8 mouse cellular contexts compared by ENCODE assay signal in genomic region chr6:24662483-24662882, GRCm38 (mm10). TPM values are rescaled to one million over a fixed set of nuclear protein-coding genes. Genes with fewer than 3 reads are reported as not detected.
A peak's percentile ranks its signal among the peaks of the same experiment; 100 is the strongest.
DNase-seq lines count a peak whose midpoint lies in the region; ATAC-seq and TF ChIP-seq lines count a peak whose summit lies in the region.
"Had no signal": no experiment of that assay in that cellular context is flagged by ENCODE, and none has a peak within 500 bp of the region (broad histone marks: within the 10 kb centered on the region; RNA-seq: fewer than 3 reads in every experiment).

No protein-coding gene starts in this region.

- no peak for ATAC-seq in kidney, embryonic 16.5 days (ENCODE audit: low FRiP score, low TSS enrichment)
- ATAC-seq in hindbrain, embryonic 12.5 days (ENCODE audit: low FRiP score) = no peak
- ATAC-seq in midbrain, embryonic 16.5 days = no peak

- H3K9ac ChIP-seq in kidney, embryonic 16.5 days (replicated peaks; ENCODE audit: low read length) = no peak overlapping the region
- 0 out of 2 replicates have a peak overlapping the region, but pooled peaks have one; percentile 23 for H3K9ac ChIP-seq in hindbrain, embryonic 12.5 days
- H3K9ac ChIP-seq in midbrain, embryonic 16.5 days (ENCODE audit: low read depth, low read length) = no peak overlapping the region

- H3K9me3 ChIP-seq in kidney, embryonic 16.5 days (ENCODE audit: low read length) = no peaks in the 10 kb centered on the region
- no peaks in the 10 kb centered on the region for H3K9me3 ChIP-seq in hindbrain, embryonic 12.5 days (replicated peaks)
- no peaks in the 10 kb centered on the region for H3K9me3 ChIP-seq in midbrain, embryonic 16.5 days (replicated peaks; ENCODE audit: control insufficient read depth, low read length, poor library complexity, severe bottlenecking)
- H3K9me3 ChIP-seq: limb, embryonic 15.5 days had no signal

- no peaks in the 10 kb centered on the region for H3K36me3 ChIP-seq in kidney, embryonic 16.5 days (ENCODE audit: insufficient read depth, low read length)
- no peaks in the 10 kb centered on the region for H3K36me3 ChIP-seq in hindbrain, embryonic 12.5 days
- H3K36me3 ChIP-seq in midbrain, embryonic 16.5 days (ENCODE audit: control insufficient read depth, insufficient read depth, low read length) = no peaks in the 10 kb centered on the region
- H3K36me3 ChIP-seq: limb, embryonic 15.5 days had no signal

- H3K4me1 ChIP-seq in kidney, embryonic 16.5 days (ENCODE audit: insufficient read depth, low read length) = peaks cover 15% of the 10 kb centered on the region
- peaks cover 6% of the 10 kb centered on the region; the same call in 1 of the 2 replicates for H3K4me1 ChIP-seq in cortical plate, adult 2 months (ENCODE audit: control insufficient read depth, insufficient read depth, low read length)
- peaks cover 12% of the 10 kb centered on the region for H3K4me1 ChIP-seq in hindbrain, embryonic 12.5 days
- H3K4me1 ChIP-seq in midbrain, embryonic 16.5 days (ENCODE audit: control insufficient read depth, insufficient read depth, low read length) = peaks cover 17% of the 10 kb centered on the region

- TF ChIP-seq CTCF in cortical plate, adult 2 months (IDR thresholded peaks at IDR 0.05; ENCODE audit: extremely low read depth, insufficient read depth, low read length) = no peak

- H3K27me3 ChIP-seq in kidney, embryonic 16.5 days (ENCODE audit: insufficient read depth, low read length) = no peaks in the 10 kb centered on the region
- H3K27me3 ChIP-seq in hindbrain, embryonic 12.5 days = no peaks in the 10 kb centered on the region
- H3K27me3 ChIP-seq in midbrain, embryonic 16.5 days (ENCODE audit: control insufficient read depth, insufficient read depth, low read depth, low read length) = no peaks in the 10 kb centered on the region
- H3K27me3 ChIP-seq: limb, embryonic 15.5 days had no signal

- TF ChIP-seq POLR2A in cortical plate, adult 2 months (IDR thresholded peaks at IDR 0.05; ENCODE audit: extremely low read depth, insufficient read depth, low read length) = no peak

- H3K4me3 ChIP-seq in kidney, embryonic 16.5 days (ENCODE audit: low read length) = peak overlapping the region; percentile 28
- H3K4me3 ChIP-seq in cortical plate, adult 2 months (ENCODE audit: insufficient read depth, low read length) = peak overlapping the region; percentile 85; the same call in 1 of the 2 replicates
- no peak overlapping the region for H3K4me3 ChIP-seq in hindbrain, embryonic 12.5 days
- H3K4me3 ChIP-seq in midbrain, embryonic 16.5 days (ENCODE audit: low read depth, low read length) = no peak overlapping the region

- no peak overlapping the region for H3K27ac ChIP-seq in kidney, embryonic 16.5 days (ENCODE audit: low read length)
- no peak overlapping the region for H3K27ac ChIP-seq in cortical plate, adult 2 months (ENCODE audit: insufficient read depth, low read length)
- H3K27ac ChIP-seq in hindbrain, embryonic 12.5 days = no peak overlapping the region
- H3K27ac ChIP-seq in midbrain, embryonic 16.5 days (ENCODE audit: low read length) = no peak overlapping the region
- H3K27ac ChIP-seq: limb, embryonic 15.5 days had no signal

- H3K4me2 ChIP-seq in kidney, embryonic 16.5 days (replicated peaks; ENCODE audit: low read depth, low read length) = peak overlapping the region; percentile 81
- H3K4me2 ChIP-seq in hindbrain, embryonic 12.5 days (replicated peaks) = peak overlapping the region; percentile 89
- peak overlapping the region; percentile 46 for H3K4me2 ChIP-seq in midbrain, embryonic 16.5 days (ENCODE audit: low read length)

- 29% methylated on average over 4 of the region's 4 CpGs for WGBS in kidney, embryonic 16.5 days
- WGBS in hindbrain, embryonic 12.5 days = 76% methylated on average over 4 of the region's 4 CpGs
- WGBS in midbrain, embryonic 16.5 days = 71% methylated on average over 4 of the region's 4 CpGs

- DNase-seq in kidney, postnatal 10 days = no peak
- no peak for DNase-seq in embryo, embryonic 10.5 days (ENCODE audit: low spot score)
- no peak for DNase-seq in ovary, adult 18-20 months (ENCODE audit: low spot score)

RNA-seq across cellular contexts. Expression of gene Wasl, which starts 2.3 kb away (rescaled TPM):
- polyA plus RNA-seq in kidney, embryonic 16.5 days (2015; fragmentation: Nextera tagmentation; extraction: Ambion mirVana) = 82.1 and 99.1 TPM in 2 replicates
- polyA plus RNA-seq in cortical plate, adult 2 months (2012; rRNA removed) = 56.4 and 58.5 TPM in 2 replicates
- polyA plus RNA-seq in hindbrain, embryonic 12.5 days (2016; fragmentation: Nextera tagmentation; extraction: Ambion mirVana) = 78.9 and 82.3 TPM in 2 replicates
- 61.3 and 63.2 TPM in 2 replicates for polyA plus RNA-seq in midbrain, embryonic 16.5 days (2015; fragmentation: Nextera tagmentation; extraction: Ambion mirVana)

Comparison
In these comparisons a context has a peak if more than half of its experiments do, and no peak if none do; other contexts are left out.
1. H3K4me3 ChIP-seq: peak in kidney, embryonic 16.5 days (single experiment) and cortical plate, adult 2 months (single experiment); none in hindbrain, embryonic 12.5 days (single experiment) and midbrain, embryonic 16.5 days (single experiment).
2. Peak in every context shown above with its lines, with median percentiles within 50 percentile points of each other: H3K4me2 ChIP-seq.